Mouse (Mus musculus) stomach, postnatal 0 days (tissue): ENCODE measurements around the gene Neurod2. TPM values are rescaled to one million over a fixed set of nuclear protein-coding genes. Genes with fewer than 3 reads are reported as not detected.
A peak's percentile ranks its signal among the peaks of the same experiment; 100 is the strongest.

Experiments used
- ATAC-seq: fragments of 200-750 bp; cut with Nextera tagmentation; 2 replicates; pipeline ENCODE4 v1.8.0; 2017; ENCODE audit not compliant: low FRiP score, low TSS enrichment
- DNase-seq: peaks from one replicate; pipeline ENCODE4 v3.0.0-alpha.2; 2016; ENCODE audit warnings: low spot score
- H3K27ac ChIP-seq: fragments of 300-500 bp; sonication (generic); replicated peaks from 2 replicates; pipeline ENCODE4 v1.5.1; 2014; ENCODE audit warnings: mild to moderate bottlenecking, control low read depth
- H3K27me3 ChIP-seq: fragments of 300-500 bp; sonication (generic); 2 replicates; pipeline ENCODE4 v1.6.1; 2014; ENCODE audit warnings: low read length; ENCODE audit not compliant: control insufficient read depth, insufficient read depth
- H3K36me3 ChIP-seq: fragments of 300-500 bp; sonication (generic); 2 replicates; pipeline ENCODE4 v1.6.1; 2014; ENCODE audit warnings: low read length, mixed read lengths; ENCODE audit not compliant: control insufficient read depth, insufficient read depth
- H3K4me1 ChIP-seq: fragments of 300-500 bp; sonication (generic); replicated peaks from 2 replicates; pipeline ENCODE4 v1.6.1; 2014; ENCODE audit warnings: antibody characterized with exemption; ENCODE audit not compliant: control insufficient read depth, insufficient read depth
- H3K4me2 ChIP-seq: fragments of 300-500 bp; sonication (generic); replicated peaks from 2 replicates; pipeline ENCODE4 v1.6.1; 2014; ENCODE audit warnings: low read depth, mild to moderate bottlenecking, control low read depth, moderate library complexity
- H3K4me3 ChIP-seq: fragments of 300-500 bp; sonication (generic); 2 replicates; pipeline ENCODE4 v1.5.1; 2014; ENCODE audit warnings: low read depth, low read length, control low read depth
- H3K9ac ChIP-seq: fragments of 300-500 bp; sonication (generic); 2 replicates; pipeline ENCODE4 v1.6.1; 2014; ENCODE audit warnings: mild to moderate bottlenecking, low read length, control low read depth, mixed read lengths
- H3K9me3 ChIP-seq: fragments of 300-500 bp; sonication (generic); 2 replicates; pipeline ENCODE4 v1.6.1; 2016; ENCODE audit warnings: low read length; ENCODE audit not compliant: control insufficient read depth
- CTCF ChIP-seq: IDR thresholded peaks from 2 replicates; pipeline ENCODE4 v1.5.1; 2016; ENCODE audit warnings: antibody characterized with exemption, low read depth, mild to moderate bottlenecking, moderate library complexity
- EP300 ChIP-seq: optimal IDR thresholded peaks from 2 replicates; pipeline ENCODE3; 2016; ENCODE audit warnings: antibody characterized with exemption
- WGBS: fragments of 180-500 bp; shearing (Covaris S2); extraction: QIAGEN DNeasy Blood & Tissue Kit; methylation state at CpG from one replicate; pipeline ENCODE4 v1.1.7; 2014; 5-methylcytosine and 5-hydroxymethylcytosine counted together
- polyA plus RNA-seq: library from polyadenylated mRNA; unstranded; fragments of >200 nt; fragmentation: Nextera tagmentation; extraction: Ambion mirVana; gene quantifications from 2 replicates; pipeline ENCODE4 v1.2.1, GENCODE M21; 2015

The Neurod2 gene
- 0.02 and 0.08 TPM in 2 replicates for polyA plus RNA-seq

DNA sequence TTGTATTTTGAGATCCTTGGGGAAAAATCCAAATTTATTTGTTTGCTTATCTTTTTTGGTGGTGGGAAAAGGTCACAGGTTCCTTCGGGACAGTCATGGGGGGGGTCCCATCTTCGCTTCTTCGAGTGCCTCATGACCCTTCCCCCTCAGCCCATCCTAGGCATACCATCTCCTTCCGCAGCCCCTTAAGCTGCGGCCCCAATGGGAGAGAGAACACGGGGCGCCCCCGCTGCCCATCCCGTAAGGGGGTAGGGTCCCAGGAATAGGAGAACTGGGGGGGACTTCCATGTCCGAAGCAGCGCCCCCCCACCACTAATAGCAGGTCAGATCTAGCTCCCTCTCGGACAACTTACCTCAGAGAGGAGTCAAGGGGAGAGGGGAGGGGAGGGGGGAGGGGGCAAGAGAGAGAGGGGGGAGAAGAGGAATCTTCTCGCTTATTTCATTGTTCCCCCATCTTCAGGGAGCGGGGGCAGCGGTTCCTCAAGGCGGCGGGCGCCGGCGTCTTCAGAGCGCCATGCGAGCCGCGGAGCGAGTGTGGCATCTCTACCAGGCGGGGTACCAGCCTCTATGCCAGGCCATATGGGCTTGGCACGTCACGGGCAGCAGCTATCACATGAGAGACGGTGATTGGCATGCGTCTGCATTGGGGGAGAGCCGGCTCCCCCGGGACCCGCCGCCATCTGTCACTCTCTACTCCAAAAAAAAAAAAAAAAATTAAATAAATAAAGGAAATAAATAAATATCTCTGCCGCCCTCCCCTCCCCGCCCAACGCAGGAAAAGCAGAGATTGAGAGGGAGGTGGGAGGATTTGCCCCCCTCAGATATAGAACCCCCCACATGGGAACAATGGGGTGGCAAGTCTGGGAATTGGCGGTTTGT is at the start of gene Neurod2:
TSS of gene Neurod2 (minus strand) at position 568 of the 879 bp plus-strand sequence.
- Histone ChIP-seq H3K36me3 (no peaks in the 10 kb centered on the region), H3K4me2 (peak within 1 kb of the TSS; percentile 46), H3K9ac (no peak within 1 kb of the TSS), H3K27me3 (peaks cover 58% of the 10 kb centered on the region), H3K27ac (no peak within 1 kb of the TSS), H3K9me3 (no peaks in the 10 kb centered on the region), H3K4me1 (no peaks in the 10 kb centered on the region; the same call in 1 of the 2 replicates), H3K4me3 (peak within 1 kb of the TSS; percentile 28)
- DNase-seq (no peak), ATAC-seq (no peak)
- 4% methylated on average over 38 of the region's 38 CpGs for WGBS
- TF ChIP-seq CTCF (no peak), EP300 (no peak)

DNA sequence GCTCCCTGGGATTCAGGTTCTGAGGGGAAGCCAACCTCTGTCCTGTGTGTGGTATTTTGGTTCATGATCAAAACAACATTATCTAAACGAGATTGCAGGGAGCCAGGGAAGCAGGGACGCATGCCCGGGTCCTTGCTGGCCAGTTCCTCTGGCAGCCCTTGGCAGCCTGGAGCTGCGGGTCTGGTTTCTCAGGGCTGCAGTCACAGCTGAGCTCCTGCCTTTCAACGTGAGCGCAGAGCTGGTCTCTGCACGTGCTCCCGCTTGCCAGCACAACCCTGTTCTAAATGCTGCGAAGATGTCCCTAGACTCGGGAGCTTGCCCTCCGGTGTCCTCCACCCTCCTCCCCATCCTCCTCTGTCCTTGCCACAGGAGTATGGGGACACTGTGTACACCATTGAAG is 48.3 kb upstream of the Neurod2 start:
- H3K36me3 ChIP-seq = peaks cover 14% of the 10 kb centered on the region; the same call in 1 of the 2 replicates

DNA sequence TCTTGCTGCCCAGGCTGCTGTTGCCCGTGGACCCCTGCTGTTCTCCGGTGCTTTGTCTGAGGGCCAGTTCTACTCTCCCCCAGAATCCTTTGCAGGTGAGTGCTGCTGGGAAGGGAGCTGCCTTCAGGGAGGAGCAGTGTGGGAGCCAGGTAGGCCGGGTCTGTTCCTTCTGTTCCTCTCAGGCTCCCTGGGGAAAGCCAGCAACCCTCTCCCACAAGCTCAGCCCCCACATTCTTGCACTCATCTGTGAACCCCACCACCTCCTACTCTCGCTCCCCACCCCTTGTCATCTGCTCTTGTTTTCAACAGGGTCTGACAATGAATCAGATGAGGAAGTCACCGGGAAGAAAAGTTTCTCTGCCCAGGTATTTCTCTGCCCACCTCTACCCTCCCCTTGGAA is 47.3 kb upstream of the Neurod2 start:
- ATAC-seq (no peak), DNase-seq (no peak)
- H3K36me3 ChIP-seq = peaks cover 14% of the 10 kb centered on the region; the same call in 1 of the 2 replicates
- no peak overlapping the region for H3K4me3 ChIP-seq
- H3K9ac ChIP-seq = no peak overlapping the region
- no peaks in the 10 kb centered on the region for H3K27me3 ChIP-seq
- no peaks in the 10 kb centered on the region for H3K9me3 ChIP-seq
- WGBS = 69% methylated on average over 5 of the region's 5 CpGs
- TF ChIP-seq EP300 (no peak), CTCF (no peak)
- H3K4me1 ChIP-seq = no peaks in the 10 kb centered on the region
- H3K4me2 ChIP-seq = no peak overlapping the region
- H3K27ac ChIP-seq = no peak overlapping the region

More for the DNA sequence above, 48.3 kb upstream of the Neurod2 start:
- no peak for ATAC-seq
- DNase-seq = no peak
- H3K27me3 ChIP-seq = no peaks in the 10 kb centered on the region
- no peak overlapping the region for H3K27ac ChIP-seq
- H3K4me1 ChIP-seq = no peaks in the 10 kb centered on the region
- WGBS = 77% methylated on average over 11 of the region's 11 CpGs
- no peak overlapping the region for H3K9ac ChIP-seq
- no peak overlapping the region for H3K4me2 ChIP-seq
- TF ChIP-seq EP300 (no peak), CTCF (no peak)
- H3K9me3 ChIP-seq = no peaks in the 10 kb centered on the region
- H3K4me3 ChIP-seq = no peak overlapping the region

DNA sequence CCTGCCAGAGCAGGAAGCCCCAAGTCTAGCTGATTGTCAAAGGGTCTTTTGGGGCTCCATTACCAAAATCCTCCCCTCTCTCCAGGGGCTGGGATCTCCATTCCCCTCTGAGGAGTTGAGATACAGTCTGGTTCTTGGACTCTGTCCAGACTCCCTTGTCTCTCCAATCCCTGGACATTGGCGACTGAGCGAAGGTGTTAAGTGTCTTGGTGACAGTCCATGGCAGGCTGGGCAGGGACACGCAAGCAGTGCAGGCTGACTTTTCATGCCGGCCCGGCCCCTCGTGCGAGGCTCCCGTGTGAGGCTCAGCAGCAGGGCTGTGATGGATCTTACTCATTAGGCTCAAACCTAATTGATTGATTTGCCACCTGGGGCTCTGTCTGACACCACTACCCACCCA is 44.8 kb upstream of the Neurod2 start:
- no peak for DNase-seq
- Histone ChIP-seq H3K27ac (no peak overlapping the region), H3K9ac (no peak overlapping the region), H3K27me3 (no peaks in the 10 kb centered on the region), H3K4me2 (no peak overlapping the region), H3K4me3 (no peak overlapping the region), H3K36me3 (peaks cover 14% of the 10 kb centered on the region; the same call in 1 of the 2 replicates), H3K4me1 (no peaks in the 10 kb centered on the region), H3K9me3 (no peaks in the 10 kb centered on the region)
- ATAC-seq = no peak
- 78% methylated on average over 8 of the region's 8 CpGs for WGBS
- TF ChIP-seq EP300 = no peak
- TF ChIP-seq CTCF = no peak

DNA sequence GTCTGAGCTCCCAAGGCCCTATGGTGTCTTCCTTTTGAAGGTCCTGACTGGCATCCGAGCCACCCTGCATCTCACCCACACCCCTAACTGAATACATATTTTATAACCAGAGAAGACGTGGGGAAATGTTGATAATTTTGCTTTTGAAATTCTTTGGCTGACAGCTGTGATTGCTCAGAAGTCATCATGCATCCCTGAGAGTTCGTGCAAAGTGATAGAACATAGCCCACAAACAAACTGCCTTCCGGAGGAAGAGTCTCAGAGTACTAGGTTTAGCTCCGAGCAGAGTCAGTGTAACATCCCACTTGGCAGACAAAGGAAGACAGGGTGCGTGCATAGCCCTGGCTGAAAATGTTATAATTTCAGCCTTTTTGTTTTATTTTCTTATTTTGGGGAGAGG is 43.8 kb upstream of the Neurod2 start:
- no peaks in the 10 kb centered on the region for H3K27me3 ChIP-seq
- TF ChIP-seq EP300 = no peak
- TF ChIP-seq CTCF = no peak
- no peak overlapping the region for H3K4me2 ChIP-seq
- H3K9me3 ChIP-seq = no peaks in the 10 kb centered on the region
- no peak overlapping the region for H3K4me3 ChIP-seq
- ATAC-seq = no peak
- no peak for DNase-seq
- no peak overlapping the region for H3K27ac ChIP-seq
- no peaks in the 10 kb centered on the region for H3K4me1 ChIP-seq
- peaks cover 8% of the 10 kb centered on the region; the same call in 1 of the 2 replicates for H3K36me3 ChIP-seq
- H3K9ac ChIP-seq = no peak overlapping the region
- 87% methylated on average over 6 of the region's 6 CpGs for WGBS

- Histone ChIP-seq H3K9ac (peak overlapping the region; percentile 18; the same call in 1 of the 2 replicates), H3K4me2 (no peak overlapping the region), H3K4me3 (no peak overlapping the region), H3K27me3 (no peaks in the 10 kb centered on the region), H3K36me3 (no peaks in the 10 kb centered on the region; the same call in 1 of the 2 replicates), H3K27ac (no peak overlapping the region), H3K4me1 (no peaks in the 10 kb centered on the region), H3K9me3 (no peaks in the 10 kb centered on the region)
- DNase-seq (peak; percentile 70), ATAC-seq (no peak)
- peak; percentile 94 for TF ChIP-seq CTCF
- no peak for TF ChIP-seq EP300
- 12% methylated on average over 2 of the region's 2 CpGs for WGBS
Observed at GRCm38 (mm10) chr11:98372406-98372805, 43.0 kb upstream of the Neurod2 start.
